Mouse (Mus musculus): ENCODE data around the gene Trappc3. TPM values are rescaled to one million over a fixed set of nuclear protein-coding genes. Genes with fewer than 3 reads are reported as not detected.
"Not testable (repeated sequence)": the region's sequence is repeated elsewhere in the genome, so short reads cannot be mapped to it uniquely, and the experiment has no call there.

Gene Trappc3
- total RNA-seq (2021): 10 to 100 TPM; 45.6 to 49.3 TPM
- long read RNA-seq, experiment 1, transcript Trappc3-201 (5 exons, 1,336 nt): major isoform, 20 of 20 reads
- long read RNA-seq, experiment 1, partial matches to known transcripts: 0 of 20 reads
- long read RNA-seq, experiment 1, other reads (novel, unspliced or antisense): 0 of 20 reads
- long read RNA-seq, experiment 2, transcript Trappc3-201 (5 exons, 1,336 nt): major isoform, 9 of 10 reads
- long read RNA-seq, experiment 2, partial matches to known transcripts: 0 of 10 reads
- long read RNA-seq, experiment 2, other reads (novel, unspliced or antisense): 1 of 10 reads

DNA sequence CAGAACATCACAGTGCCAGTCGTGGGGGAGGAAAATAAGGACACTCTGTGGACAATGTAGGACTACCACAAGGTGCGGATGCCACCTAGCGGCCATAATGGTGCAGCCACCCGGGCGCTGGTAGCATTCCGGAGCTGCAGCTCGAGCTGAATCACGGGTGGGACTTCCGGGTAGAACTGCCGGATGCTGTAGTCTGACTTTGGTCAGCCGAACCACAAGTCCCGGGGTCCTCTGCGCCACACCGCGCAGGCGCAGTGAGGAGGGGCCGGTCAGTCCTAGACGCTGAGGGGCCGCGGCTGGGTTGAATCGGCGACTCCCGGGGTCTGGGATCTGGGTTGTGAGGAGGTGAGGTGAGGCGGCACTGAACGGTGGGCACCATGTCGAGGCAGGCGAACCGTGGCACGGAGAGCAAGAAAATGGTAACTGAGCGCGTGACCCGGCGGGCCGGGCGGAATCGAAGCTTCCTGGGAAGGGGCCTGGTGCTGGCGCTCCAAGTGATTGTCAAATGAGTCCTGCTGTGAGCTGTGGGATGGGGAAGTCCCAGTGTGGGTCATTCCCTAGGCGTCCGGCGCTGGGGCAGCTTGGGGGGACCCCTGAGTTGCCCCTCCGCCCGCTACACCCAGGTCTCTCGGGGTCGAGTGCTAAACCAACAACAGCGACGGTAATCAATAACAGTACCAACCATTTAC, at the start of gene Trappc3:
Gene Trappc3, plus strand, starts transcription at position 207 of the 689 bp plus-strand sequence.
- intact Hi-C loops (cut with DNase I): loop anchor here (2.0 kb wide), 1 partner anchor 79 kb away; no protein-coding TSS in a partner anchor
- DNase-seq: peak; percentile 99 to 100

- intact Hi-C loops (cut with DNase I): no loop called here
- DNase-seq: no peak
Measured at GRCm38 (mm10) chr4:126217771-126218170, 44.4 kb upstream of the Trappc3 start.

GRCm38 (mm10) chr4:126219540-126219939, 42.6 kb upstream of the Trappc3 start:
- intact Hi-C loops (cut with DNase I); DNase-seq: not testable (repeated sequence)

GRCm38 (mm10) chr4:126220045-126220444, 42.1 kb upstream of the Trappc3 start:
- no peak for DNase-seq
- intact Hi-C loops (cut with DNase I): loop anchor here (10.0 kb wide), 1 partner anchor 85 kb away; no protein-coding TSS in a partner anchor

DNA sequence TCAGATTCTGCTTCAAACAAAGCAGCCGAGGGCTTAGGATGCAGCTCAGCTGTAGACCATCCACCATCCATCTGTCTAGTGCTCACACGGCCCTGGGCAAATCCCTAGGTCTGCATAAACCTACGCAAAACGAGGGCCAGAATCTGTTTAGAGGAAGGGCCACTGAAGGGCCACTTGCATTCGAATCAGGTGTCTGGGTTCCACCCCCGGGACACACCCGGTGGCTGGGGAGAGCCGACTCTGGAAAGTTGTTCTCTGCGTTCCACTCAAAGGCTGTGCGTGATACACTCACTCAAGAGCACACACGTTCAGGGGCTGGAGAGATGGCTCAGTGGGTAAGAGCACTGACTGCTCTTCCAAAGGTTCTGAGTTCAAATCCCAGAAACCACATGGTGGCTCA, 39.5 kb upstream of the Trappc3 start:
- DNase-seq: no peak
- intact Hi-C loops (cut with DNase I): loop anchor here (10.0 kb wide), 1 partner anchor 82 kb away; no protein-coding TSS in a partner anchor

GRCm38 (mm10) chr4:126226640-126227039, 35.5 kb upstream of the Trappc3 start:
- no peak for DNase-seq
- intact Hi-C loops (cut with DNase I): loop anchor here (1.0 to 10.0 kb wide), 3 partner anchors 35 to 78 kb away; no protein-coding TSS in a partner anchor

- intact Hi-C loops (cut with DNase I): loop anchor here (1.0 to 10.0 kb wide), 3 partner anchors 34 to 78 kb away; no protein-coding TSS in a partner anchor
- peak; percentile 90 to 97 for DNase-seq
Measured at GRCm38 (mm10) chr4:126227077-126227761, 34.9 kb upstream of the Trappc3 start.

GRCm38 (mm10) chr4:126228144-126228543, 34.0 kb upstream of the Trappc3 start:
- intact Hi-C loops (cut with DNase I): loop anchor here (10.0 kb wide), 1 partner anchor 77 kb away; no protein-coding TSS in a partner anchor

DNA sequence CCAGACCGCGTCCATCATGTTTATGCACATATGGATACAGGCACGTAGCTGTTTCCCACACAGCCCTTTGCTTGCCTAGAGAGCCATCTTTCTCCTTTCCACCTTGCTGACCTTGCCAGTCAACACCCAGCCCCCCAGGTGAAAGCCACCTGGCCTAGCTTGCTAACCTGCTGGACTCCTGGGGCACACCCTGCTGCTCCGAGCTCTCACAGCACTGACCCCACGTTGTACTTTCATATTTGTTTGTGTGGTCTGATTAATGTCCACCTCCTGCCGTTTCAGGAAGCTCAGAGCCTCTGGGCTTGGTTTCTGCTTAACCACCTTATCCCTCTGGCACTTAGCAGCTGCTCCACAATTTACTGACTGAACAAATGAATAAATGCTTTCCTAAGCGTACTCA, 32.2 kb upstream of the Trappc3 start:
- DNase-seq: no peak
- intact Hi-C loops (cut with DNase I): loop anchor here (10.0 kb wide), 1 partner anchor 75 kb away; no protein-coding TSS in a partner anchor

More at GRCm38 (mm10) chr4:126228144-126228543, 34.0 kb upstream of the Trappc3 start:
- no peak for DNase-seq

DNA sequence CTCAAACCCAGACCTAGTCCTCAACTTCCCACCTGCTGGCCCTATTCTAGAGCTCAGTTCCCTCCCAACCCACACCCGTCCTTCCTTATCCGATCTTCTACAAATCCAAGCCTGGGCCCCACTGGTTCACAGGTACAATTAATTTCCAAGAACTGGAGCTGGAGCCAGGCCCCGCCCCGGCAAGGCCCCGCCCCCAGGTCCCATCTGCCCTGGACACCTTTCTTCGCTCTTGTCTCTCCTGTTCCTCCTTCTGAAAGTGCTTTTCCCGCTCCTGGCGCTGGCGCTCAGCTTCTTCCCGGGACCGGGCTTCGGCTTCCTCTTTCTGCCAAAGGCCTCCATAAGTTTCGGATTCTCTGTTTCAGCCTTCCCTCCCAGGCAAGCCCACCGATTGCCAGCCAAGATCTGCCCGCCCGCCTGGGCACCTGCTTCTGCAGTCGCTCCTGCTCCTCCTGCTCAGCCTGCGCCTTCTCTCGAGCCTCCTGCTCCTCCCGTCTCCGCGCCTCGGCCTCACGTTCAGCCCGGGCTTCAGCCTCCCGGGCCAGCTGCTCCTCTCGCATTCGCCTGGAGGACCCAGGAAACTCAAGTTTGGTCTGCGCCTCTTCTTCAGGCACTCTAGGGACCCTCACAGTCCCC, 28.3 kb upstream of the Trappc3 start:
- DNase-seq: no peak
- intact Hi-C loops (cut with DNase I): no loop called here

- DNase-seq: no peak
- intact Hi-C loops (cut with DNase I): no loop called here
Measured at GRCm38 (mm10) chr4:126234496-126235175, 27.5 kb upstream of the Trappc3 start.

GRCm38 (mm10) chr4:126235191-126235590, 26.9 kb upstream of the Trappc3 start:
- no peak for DNase-seq
- intact Hi-C loops (cut with DNase I): no loop called here

DNA sequence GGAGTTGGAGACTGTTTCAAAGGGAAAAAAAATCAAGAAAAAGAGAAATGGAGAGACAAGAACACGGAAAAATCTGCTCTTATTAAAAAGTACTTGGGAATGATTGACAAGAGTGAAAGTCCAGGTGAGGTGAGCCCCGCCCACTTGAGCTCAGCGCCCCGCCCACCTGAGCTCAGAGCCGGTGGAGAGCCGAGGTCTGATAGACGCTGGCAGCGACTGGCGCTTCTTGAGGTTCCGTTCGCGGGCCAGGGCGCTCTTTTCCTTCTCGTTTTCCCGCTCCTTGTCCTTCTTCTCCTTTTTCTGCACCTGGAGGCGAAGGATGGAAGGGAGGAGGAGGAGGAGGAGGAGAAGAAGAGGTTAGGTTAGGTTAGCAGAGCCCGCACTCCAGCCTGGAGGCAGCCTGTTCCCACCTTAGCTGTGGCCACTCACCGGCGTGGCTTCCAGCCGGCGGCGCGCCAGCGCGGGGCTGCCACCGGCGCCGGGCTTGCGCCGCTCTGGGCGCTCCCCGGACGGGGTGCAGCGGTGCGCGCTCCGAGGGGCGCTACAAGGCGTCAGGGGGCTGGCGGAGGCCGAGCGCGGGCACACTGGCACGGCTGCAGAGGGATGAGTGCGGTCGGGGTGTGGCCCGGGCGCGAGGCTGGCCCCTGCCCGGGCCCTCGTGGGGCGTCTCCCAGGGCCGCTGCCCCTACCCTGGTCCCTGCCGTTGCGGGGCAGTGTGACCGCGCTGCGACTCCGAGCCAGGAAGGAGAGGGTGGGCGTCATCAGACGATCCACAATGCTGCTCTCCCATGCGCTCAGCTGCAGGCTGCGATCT, 25.5 kb upstream of the Trappc3 start:
- intact Hi-C loops (cut with DNase I): loop anchor here (2.0 kb wide), 1 partner anchor 18 kb away; no protein-coding TSS in a partner anchor
- DNase-seq: peak in 1 of 2 experiments; percentile 45

GRCm38 (mm10) chr4:126237721-126238242, 24.3 kb upstream of the Trappc3 start:
- peak in 1 of 2 experiments; percentile 57 for DNase-seq
- intact Hi-C loops (cut with DNase I): loop anchor here (2.0 kb wide), 1 partner anchor 17 kb away; no protein-coding TSS in a partner anchor

- intact Hi-C loops (cut with DNase I): no loop called here
- DNase-seq: no peak
Measured at GRCm38 (mm10) chr4:126239862-126240475, 22.2 kb upstream of the Trappc3 start.

- intact Hi-C loops (cut with DNase I): no loop called here
Measured at GRCm38 (mm10) chr4:126241956-126242355, 20.2 kb upstream of the Trappc3 start.

DNA sequence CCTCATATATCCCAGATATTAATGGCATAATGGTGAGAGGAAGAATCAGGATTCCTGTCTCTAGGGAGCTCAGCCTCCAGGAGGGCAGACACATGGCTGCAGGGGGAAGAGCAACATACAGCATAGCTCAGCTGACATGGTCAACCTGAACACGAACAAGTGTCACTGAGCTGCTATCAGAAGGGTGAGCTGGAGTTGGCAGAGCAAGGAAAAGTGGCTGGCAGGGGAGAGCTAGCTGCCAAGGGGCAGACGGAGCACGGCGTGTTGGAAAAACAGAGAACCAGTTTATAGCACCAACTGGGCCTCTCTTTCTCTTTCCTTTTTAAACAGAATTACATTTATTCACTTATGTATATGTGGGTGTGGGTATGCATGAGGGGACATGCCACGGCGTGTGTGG, 19.6 kb upstream of the Trappc3 start:
- DNase-seq: no peak
- intact Hi-C loops (cut with DNase I): no loop called here

More at GRCm38 (mm10) chr4:126241956-126242355, 20.2 kb upstream of the Trappc3 start:
- peak in 1 of 2 experiments; percentile 12 for DNase-seq

All from heart, postnatal 14 days (tissue).